Mouse (Mus musculus) neutrophil, adult 5-6 weeks (primary cell): Measurements from ENCODE around the gene Trim30d. TPM values are rescaled to one million over a fixed set of nuclear protein-coding genes. Genes with fewer than 3 reads are reported as not detected.
"Not testable (repeated sequence)": the region's sequence is repeated elsewhere in the genome, so short reads cannot be mapped to it uniquely, and the experiment has no call there.

Experiments used
- ATAC-seq: fragments of 151-379, 151-347 bp; 2 replicates; pipeline ENCODE4 v1.8.0; 2017; ENCODE audit warnings: mild to moderate bottlenecking, moderate TSS enrichment; ENCODE audit not compliant: insufficient number of reproducible peaks, poor library complexity, low FRiP score, severe bottlenecking; ENCODE audit errors: extremely low read depth
- total RNA-seq: library from RNA; stranded (forward); fragments of 200-1000 nt; gene quantifications from 2 replicates; pipeline ENCODE4 v1.2.3, GENCODE M21; 2017

The Trim30d gene
- 192 and 193 TPM in 2 replicates for total RNA-seq

DNA sequence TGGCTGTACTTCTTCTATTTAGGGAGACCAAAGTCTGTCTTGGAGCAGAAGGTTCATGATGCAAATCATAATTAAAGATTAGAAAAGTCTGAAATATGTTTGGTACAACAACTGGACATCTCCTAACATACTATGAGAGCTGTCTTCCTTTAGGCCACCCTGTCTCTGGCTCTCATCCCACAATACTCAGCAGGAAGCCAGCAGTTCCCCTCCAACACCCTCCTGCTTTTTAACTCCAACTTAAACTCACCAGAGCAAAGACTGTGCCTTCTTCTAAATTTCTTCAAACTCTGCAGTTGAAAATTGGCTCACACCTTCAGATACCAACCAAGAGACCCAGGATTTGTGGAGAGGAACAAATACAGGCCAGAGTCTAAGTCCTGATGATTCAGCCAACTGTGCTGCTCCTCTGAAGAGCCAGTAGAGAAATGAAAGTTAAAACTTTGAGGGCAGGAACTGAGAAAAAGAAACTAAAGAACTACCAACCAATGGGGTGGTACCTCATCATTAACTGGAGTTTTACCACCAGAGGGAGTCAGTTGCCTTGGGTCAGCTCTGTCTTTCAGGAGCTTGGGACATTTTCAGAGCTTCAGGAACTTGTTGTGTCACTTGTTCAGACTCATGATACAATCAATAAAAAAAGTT lies at the start of gene Trim30d:
Gene Trim30d, minus strand, starts transcription at position 429 of the 645 bp plus-strand sequence.
- peak; percentile 100 for ATAC-seq

DNA sequence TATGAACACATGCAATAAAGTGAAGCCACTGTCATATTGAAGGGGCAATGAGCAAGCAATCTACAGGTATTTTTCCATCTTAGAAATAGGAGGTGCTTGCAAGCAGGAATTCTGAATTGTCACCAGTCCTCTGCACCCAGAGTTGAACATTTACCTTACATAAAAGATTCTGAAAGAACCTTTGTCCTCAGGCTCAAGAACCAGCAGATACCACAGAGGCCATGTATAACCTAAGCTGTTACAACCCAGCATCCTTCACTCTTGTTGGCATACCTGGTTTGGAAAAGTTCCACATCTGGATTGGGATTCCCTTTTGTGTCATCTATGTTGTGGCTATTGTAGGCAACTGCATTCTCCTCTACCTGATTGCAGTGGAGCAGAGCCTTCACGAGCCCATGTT lies 45.1 kb upstream of the Trim30d start:
- ATAC-seq, result no peak

DNA sequence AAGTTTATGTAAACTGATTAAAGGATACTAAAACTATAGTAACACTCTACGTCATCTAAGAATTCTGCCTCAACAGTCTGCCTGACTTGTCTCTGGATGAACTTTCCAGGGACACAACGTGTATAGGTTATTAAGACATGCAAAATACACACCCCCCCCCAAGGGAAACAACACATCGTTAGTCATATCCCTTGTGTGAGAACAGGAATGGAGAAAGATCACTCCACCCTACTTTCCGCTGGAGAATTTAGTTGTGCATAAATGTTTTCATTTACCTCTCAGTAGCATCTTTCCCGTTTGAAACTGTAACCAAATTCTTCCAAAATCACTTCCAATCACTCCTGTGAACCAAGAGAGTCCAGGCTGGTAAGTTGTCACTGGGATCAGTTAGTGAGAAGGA lies 42.2 kb upstream of the Trim30d start, which contains the start of gene Olfr651:
Gene Olfr651, plus strand, starts transcription at position 301 of the 400 bp plus-strand sequence.
- no peak for ATAC-seq

DNA sequence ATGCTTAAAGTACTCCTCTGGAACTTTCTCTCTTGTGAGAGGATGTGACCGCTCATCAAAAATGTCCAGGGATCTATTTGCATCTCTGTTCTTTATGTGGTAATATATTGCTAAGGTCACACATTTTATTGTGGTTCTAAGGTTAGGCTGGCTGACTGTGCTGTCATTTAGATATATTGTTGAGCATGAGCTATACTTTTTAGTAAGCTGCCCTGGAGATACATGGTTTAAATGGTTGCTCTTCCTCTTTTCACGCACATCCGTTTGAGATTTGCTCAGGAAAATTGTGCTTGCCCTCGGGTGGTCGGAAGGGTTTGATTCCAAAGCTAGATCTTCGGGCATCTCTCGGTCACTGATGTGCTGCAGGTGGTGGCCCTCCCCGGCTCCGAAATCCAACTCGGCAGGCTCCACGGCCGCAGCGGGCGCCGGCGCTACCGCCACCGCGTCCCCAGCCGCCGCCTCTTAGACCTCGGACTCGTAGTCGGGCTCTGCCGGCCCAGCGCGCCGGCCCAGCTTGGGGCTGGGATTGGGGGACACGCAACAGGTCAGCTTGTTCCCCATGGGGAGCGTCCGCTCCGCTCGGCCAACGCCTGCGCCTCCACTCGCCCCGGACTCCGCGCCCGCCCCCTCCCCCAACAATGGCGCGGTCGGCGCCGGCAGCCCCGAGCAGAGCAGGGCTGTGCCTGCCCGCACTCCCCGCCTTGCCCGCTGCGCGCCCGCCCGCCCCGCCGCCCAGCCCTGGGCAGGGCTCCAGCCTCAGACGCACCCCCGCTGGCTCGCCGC lies 5.9 kb downstream of the Trim30d start:
- no peak for ATAC-seq

DNA sequence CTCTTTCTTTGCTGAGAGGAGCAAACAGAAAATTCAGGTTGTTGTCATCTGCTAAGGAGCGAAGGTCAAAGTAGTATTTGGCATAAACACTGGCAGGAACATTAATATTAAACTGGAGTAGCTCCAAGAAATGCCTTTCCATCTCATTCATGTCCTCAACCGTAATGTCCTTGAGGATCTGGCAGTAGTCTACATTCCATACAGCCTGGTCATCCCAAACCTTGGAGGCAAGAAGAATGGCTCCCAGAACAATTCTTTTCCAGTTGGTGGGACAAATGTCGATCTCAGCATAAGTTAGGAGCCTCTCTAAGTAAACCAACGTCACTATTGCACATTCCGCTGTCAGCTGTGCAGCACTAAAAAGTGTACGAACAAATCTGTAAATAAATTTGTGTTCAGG lies 6.5 kb downstream of the Trim30d start:
- not testable (repeated sequence) for ATAC-seq

DNA sequence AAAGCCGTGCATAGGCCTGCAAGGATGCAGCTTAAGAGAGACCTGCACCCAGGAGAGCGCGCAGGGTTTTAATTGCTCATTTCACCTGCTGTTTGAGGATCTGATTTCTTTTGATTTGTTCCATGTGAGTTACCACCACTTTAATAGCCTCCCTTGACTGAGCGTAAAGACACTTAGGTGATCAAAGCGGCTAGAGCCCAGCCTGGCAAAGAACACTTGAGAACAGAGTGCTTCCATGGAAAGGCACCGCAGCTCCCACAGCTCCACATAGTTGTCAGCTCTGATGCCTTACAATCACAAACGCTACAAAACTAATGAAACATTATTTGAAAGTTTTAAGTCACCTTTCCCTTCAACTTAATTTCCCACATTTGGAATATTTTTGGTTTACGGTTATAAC lies 8.2 kb downstream of the Trim30d start:
- not testable (repeated sequence) for ATAC-seq

DNA sequence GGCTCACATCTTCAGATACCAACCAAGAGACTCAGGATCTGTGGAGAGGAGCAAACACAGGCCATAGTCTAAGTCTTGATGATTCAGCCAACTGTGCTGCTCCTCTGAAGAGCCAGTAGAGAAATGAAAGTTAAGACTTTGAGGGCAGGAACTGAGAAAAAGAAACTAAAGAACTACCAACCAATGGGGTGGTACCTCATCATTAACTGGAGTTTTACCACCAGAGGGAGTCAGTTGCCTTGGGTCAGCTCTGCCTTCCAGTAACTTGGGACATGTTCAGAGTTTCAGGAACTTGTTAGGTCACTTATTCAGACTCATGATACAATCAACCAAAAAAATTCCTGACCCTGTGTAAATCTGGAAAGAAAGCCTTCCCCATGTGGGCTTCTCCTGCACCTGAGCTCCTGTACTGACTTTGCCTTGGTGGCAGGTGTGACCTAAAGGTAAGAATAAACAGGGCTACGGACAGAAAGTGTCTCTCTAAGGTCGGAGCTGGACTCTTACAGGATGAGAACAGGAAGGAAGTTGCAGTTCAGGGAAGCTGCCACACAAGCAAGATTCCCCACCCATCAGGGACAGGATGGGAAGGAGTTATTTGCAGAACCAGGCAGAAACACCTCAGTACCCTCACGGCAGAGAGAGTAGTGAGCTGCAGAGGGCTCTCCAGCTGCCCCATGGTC lies 42.4 kb downstream of the Trim30d start, which contains the start of gene Trim30a:
Gene Trim30a, minus strand, starts transcription at position 129 of the 680 bp plus-strand sequence.
- ATAC-seq, result peak; percentile 99

DNA sequence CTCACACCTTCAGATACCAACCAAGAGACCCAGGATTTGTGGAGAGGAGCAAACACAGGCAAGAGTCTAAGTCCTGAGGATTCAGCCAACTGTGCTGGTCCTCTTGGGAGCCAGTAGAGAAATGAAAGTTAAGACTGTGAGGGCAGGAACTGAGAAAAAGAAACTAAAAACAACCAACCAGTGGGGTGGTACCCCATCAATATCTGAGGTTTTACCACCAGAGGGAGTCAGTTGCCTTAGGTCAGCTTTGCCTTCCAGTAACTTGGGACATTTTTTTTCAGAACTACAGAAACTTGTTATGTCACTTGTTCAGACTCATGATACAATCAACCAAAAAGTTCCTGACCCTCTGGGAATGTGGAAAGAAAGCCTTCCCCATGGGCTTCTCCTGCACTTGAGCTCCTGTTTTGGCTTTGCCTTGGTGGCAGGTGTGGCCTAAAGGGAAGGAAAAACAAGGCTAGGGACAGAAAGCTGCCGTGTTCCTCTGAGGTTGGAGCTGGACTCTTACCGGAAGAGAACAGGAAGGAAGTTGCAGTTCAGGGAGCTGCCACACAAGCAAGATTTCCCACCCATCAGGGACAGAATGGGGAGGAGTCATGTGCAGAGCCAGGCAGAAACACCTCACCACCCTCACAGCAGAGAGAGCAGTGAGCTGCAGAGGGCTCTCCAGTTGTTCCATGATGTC lies 61.5 kb downstream of the Trim30d start:
- peak; percentile 95 for ATAC-seq

Other genes starting within 250 kb of the Trim30d start
- 71.1 and 78.2 TPM in 2 replicates for gene Trim5, start 219.8 kb downstream of the Trim30d start, total RNA-seq
- gene Trim12a, start 192.4 kb downstream of the Trim30d start, total RNA-seq, result 518 and 540 TPM in 2 replicates
- gene Trim34b, start 178.4 kb downstream of the Trim30d start, total RNA-seq, result 6.8 and 7.2 TPM in 2 replicates
- gene Trim12c, start 154.5 kb downstream of the Trim30d start, total RNA-seq, result 185 and 205 TPM in 2 replicates
- 380 and 405 TPM in 2 replicates for gene Trim30b, start 138.0 kb downstream of the Trim30d start, total RNA-seq
- 6.6 and 7.2 TPM in 2 replicates for gene Trim30c, start 107.0 kb downstream of the Trim30d start, total RNA-seq
- gene Trim30a, start 42.7 kb downstream of the Trim30d start, total RNA-seq, result 208 and 211 TPM in 2 replicates
- gene Olfr651, start 42.3 kb upstream of the Trim30d start, total RNA-seq, result not detected in 2 replicates
- gene Olfr652, start 53.1 kb upstream of the Trim30d start, total RNA-seq, result not detected in 2 replicates
- gene Olfr653, start 69.5 kb upstream of the Trim30d start, total RNA-seq, result not detected in 2 replicates
- gene Olfr654, start 79.2 kb upstream of the Trim30d start, total RNA-seq, result not detected in 2 replicates
- not detected in 2 replicates for gene Olfr655, start 93.9 kb upstream of the Trim30d start, total RNA-seq
- gene Olfr656, start 106.1 kb upstream of the Trim30d start, total RNA-seq, result not detected in 2 replicates
- gene Olfr657, start 116.9 kb upstream of the Trim30d start, total RNA-seq, result not detected in 2 replicates
- 0.47 TPM in 1 of 2 replicates, not detected in the other for gene Olfr658, start 139.5 kb upstream of the Trim30d start, total RNA-seq
- not detected in 2 replicates for gene Olfr659, start 158.9 kb upstream of the Trim30d start, total RNA-seq
- not detected in 2 replicates for gene Olfr661, start 178.7 kb upstream of the Trim30d start, total RNA-seq